Mouse (Mus musculus) bone marrow macrophage, adult 2 months (primary cell): ENCODE measurements around the gene Tmem175. TPM values are rescaled to one million over a fixed set of nuclear protein-coding genes. Genes with fewer than 3 reads are reported as not detected.

ENCODE experiments used
- H3K27ac ChIP-seq: 2 replicates; pipeline ENCODE4 v1.5.1; 2012; ENCODE audit warnings: low read depth, low read length; ENCODE audit not compliant: insufficient read depth
- H3K4me1 ChIP-seq: 2 replicates; pipeline ENCODE4 v1.6.1; 2012; ENCODE audit warnings: low read length; ENCODE audit not compliant: control insufficient read depth, insufficient read depth
- H3K4me3 ChIP-seq: 2 replicates; pipeline ENCODE4 v1.5.1; 2012; ENCODE audit warnings: mild to moderate bottlenecking, low read length, moderate library complexity; ENCODE audit not compliant: insufficient read depth
- CTCF ChIP-seq: IDR thresholded peaks from 2 replicates; pipeline ENCODE4 v1.5.1; 2012; ENCODE audit warnings: low read depth, mild to moderate bottlenecking, low read length, moderate library complexity
- POLR2A ChIP-seq: IDR thresholded peaks from 2 replicates; pipeline ENCODE4 v1.6.1; 2012; ENCODE audit warnings: mild to moderate bottlenecking, low read depth, low read length, borderline replicate concordance
- polyA plus RNA-seq: library from polyadenylated mRNA; stranded (reverse); fragments of >200 nt; gene quantifications from 2 replicates; pipeline ENCODE4 v1.2.4, GENCODE M21; 2012; ENCODE audit not compliant: missing spikeins, insufficient read depth, insufficient read length

Gene Tmem175
- polyA plus RNA-seq, 1 experiment: 40.7 TPM

DNA sequence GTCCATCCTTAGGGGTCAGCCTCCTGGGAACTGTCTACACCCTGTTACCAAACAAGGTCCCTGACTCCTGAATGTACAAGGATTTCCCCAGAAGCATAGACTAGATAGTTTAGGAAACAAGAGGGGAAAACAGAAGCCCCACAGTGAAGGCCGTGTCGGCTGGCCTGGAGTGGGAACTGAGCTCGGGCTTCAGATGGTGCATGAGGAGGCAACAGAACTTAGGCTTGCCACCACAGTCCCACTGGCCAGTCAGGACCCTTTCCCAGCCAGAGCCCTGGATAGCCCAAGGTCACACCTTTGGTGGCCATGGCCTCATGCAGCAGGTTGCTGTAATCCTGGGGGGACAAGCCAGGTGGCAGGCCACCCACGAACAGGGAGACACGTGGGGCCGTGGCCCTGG lies 23.8 kb downstream of the Tmem175 start:
- Histone ChIP-seq H3K4me3 (no peak overlapping the region), H3K4me1 (no peaks in the 10 kb centered on the region), H3K27ac (no peak overlapping the region)
- TF ChIP-seq POLR2A: no peak
- no peak for TF ChIP-seq CTCF

DNA sequence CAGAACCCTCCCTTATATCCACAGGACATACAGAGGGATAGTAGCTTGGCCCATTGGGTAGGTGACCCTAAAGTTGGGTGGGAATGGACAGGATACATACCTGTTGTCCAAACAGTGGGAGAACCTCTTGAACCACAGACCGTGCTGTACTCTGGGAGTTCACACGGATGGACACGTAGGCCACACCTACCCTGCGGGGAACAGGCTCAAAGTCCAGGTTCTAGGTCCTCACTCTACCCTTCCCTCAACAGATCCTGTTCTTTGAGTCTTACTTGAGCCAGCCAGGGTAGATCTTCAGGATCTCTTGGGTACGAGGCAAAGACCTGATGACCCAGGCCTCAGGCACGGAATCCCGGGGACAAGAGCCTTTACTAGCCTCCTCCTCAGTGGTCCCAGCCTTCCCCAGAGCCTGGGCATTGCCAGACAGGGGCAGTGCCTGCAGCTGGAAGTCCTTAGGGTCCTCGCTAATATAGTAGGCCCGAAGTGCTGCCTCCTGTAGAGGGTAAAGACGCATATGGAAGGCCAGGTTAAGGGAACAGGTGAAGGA lies 24.9 kb downstream of the Tmem175 start:
- Histone ChIP-seq H3K27ac (no peak overlapping the region), H3K4me1 (peaks cover 3% of the 10 kb centered on the region; the same call in 1 of the 2 replicates), H3K4me3 (no peak overlapping the region)
- TF ChIP-seq POLR2A (no peak), CTCF (no peak)

DNA sequence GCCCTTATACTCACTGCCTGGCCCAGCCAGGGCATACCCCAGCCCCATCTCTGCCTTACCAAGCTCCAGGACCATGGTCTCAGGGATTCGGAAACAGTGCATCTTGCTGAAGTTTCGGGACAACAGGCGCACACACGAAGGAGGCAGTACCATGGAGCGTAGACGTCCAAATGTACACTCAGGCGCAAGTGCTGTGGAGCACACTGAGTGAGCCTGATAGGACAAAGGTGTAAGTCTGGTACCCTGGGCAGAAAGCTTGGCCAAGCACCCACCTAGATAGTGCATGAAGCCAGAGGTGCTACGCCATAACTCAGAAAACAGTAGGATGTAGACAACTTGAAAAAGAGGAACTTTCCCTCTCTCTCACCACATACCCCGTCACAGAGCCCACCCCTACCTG lies 25.8 kb downstream of the Tmem175 start:
- H3K27ac ChIP-seq: no peak overlapping the region
- TF ChIP-seq POLR2A (no peak), CTCF (no peak)
- no peak overlapping the region for H3K4me3 ChIP-seq
- H3K4me1 ChIP-seq: peaks cover 6% of the 10 kb centered on the region; the same call in 1 of the 2 replicates

DNA sequence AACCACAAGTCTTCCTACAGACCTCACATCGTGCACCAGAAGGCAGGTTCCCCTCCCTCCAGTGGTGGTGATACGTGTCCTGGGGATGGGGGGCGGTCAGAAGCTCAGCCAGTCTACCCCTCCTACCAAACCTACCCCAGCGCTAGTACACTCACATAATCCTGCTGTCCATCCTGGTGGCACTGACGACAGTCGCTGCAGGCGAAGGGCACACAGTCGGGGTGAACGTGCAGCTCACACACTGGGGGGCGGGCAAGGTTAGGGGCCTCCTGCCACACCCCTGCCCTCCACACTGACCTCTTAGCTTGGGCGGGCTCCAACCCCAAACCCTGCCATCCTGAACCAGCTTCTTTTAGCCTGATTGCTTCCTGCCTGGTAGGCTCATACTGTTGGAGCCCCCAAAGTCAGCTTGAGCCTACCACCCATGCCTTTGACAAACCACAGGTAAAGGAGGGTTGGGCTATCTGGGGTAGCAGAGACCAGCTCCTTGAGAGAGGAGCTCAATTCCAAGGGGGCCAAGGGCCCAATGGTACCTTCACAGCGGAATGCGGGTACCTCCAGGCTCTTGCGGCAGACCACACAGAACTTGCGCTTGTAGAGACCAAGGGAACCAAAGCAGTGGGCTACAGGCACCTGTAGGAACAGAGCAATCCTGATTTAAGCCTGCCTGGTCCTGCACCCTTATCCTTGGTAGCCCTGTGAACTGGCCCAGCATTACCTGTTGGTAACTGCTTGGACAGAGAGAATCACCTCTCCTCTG lies 26.5 kb downstream of the Tmem175 start:
- peaks cover 10% of the 10 kb centered on the region for H3K4me1 ChIP-seq
- no peak overlapping the region for H3K27ac ChIP-seq
- no peak for TF ChIP-seq POLR2A
- TF ChIP-seq CTCF: no peak
- H3K4me3 ChIP-seq: no peak overlapping the region

DNA sequence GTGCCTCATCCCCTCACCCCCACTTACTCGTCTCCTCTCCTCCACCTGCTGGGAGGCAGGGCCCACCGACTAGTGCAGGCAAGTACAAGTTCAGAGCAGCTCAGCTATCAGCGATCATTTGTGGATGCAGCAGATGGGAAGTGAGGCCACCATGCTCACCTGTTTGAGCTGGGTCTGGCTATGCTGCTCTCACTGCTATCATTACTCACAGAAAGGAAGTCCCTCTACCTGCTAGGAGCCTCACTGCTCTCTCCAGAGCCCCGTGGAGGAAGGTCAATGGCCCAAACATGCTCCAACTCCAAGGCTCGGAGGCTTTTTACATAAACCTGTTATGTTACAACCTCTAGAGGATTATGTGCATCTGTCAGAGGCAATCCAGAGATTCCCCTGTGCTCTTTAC lies 27.8 kb downstream of the Tmem175 start:
- Histone ChIP-seq H3K27ac (no peak overlapping the region), H3K4me1 (peaks cover 10% of the 10 kb centered on the region), H3K4me3 (no peak overlapping the region)
- TF ChIP-seq POLR2A (no peak), CTCF (no peak)

DNA sequence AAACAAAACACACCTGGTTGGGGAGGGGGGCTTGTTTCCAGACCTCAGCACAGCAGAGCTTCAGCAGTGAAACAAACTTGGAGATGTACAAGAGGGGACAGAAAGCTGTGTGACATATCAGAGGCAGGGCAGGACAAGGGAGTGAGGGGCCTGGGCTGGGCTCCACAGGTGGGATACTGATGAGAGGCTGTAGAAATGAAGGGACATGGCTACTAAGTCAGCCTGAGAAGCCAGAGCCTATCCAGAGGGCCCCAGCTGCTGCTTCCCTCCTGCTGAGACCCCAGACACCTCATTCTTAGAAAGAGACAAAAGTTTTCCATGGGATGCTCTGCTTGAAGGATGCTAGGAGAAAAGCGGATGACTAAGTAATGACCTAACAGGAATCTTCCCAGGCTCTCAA lies 29.0 kb downstream of the Tmem175 start:
- H3K27ac ChIP-seq: no peak overlapping the region
- peaks cover 10% of the 10 kb centered on the region for H3K4me1 ChIP-seq
- no peak overlapping the region for H3K4me3 ChIP-seq
- TF ChIP-seq POLR2A: no peak
- no peak for TF ChIP-seq CTCF

DNA sequence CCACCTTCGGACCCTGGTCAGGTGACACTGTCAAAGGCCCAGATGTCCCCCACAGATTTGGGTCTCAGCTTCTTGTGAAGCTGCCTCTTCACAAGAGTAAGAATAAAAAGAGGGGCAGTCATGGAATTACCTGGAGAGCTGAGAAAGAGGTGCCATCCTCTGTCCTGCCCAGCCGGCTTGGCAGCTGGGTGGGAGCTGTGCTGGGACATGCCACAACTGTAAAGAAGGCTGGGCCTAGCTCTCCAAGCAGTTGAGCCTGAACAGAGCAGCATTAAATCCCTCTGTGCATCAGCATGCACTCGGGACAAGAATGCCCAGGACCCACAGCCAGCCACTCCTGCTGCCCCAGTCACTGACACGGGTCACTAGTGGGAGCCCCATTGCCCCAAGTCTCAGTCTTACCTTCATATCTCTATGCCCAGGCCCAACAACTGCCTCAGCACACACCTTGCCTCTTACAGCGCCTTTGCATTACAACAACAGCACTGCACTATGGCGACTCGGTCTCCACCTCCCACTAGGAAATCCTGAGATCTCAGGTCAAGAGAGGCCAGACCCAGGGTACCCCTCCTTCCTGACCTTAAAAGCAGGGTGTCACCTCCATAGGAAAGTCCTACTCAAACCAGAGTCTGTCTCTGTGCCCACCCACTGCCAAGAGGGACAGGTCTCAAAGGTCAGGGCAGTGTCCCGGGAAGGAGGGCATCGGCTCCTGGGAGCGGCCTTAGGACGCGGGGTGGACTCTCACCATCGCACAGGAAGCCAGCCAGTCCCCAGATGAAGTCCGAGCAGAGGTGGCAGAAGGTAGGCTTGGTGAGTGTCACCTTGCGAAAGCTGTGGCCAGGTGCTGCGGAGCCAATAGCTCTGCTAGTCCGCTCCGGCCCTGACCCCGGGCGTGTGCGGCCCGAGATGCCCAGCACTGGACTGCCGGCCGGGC lies 30.4 kb downstream of the Tmem175 start, which contains the start of gene Idua:
TSS of gene Idua (plus strand) at position 634 of the 934 bp plus-strand sequence.
- Histone ChIP-seq H3K4me1 (peaks cover 10% of the 10 kb centered on the region), H3K4me3 (peak within 1 kb of the TSS; percentile 89), H3K27ac (no peak within 1 kb of the TSS)
- TF ChIP-seq CTCF: no peak
- no peak for TF ChIP-seq POLR2A

DNA sequence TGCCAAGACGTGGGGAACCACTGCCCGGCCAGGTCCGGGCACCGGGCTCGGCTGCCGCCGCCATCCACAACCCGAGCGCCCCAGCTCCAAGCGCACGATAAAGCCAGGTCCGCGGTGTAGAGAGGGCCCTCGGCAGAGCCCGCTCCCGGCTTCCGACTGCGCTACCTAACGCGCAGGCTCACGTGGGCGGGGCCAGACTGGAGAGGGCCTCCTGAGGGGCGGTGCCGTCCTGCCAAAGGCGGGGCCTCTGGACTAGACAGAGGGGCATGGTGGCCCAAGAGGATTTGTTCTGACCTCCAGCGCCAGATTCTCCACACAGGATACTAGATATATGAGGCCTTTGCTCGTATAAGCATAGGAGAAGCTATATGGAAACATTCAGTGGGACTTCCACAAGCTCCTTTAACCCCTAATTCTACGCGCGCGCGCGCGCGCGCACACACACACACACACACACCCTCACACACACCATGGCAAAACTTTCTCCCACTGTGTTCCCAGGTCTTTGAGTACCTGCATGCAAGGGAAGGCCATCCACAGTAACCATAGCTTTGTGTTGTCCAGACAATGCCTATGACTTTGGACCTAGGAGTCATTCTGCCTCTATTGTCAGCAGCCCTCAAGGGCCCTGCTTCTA lies 31.2 kb downstream of the Tmem175 start:
- Histone ChIP-seq H3K4me3 (peak overlapping the region; percentile 89), H3K27ac (no peak overlapping the region), H3K4me1 (peaks cover 10% of the 10 kb centered on the region)
- TF ChIP-seq CTCF: no peak
- no peak; the same call in 1 of the 2 replicates for TF ChIP-seq POLR2A

DNA sequence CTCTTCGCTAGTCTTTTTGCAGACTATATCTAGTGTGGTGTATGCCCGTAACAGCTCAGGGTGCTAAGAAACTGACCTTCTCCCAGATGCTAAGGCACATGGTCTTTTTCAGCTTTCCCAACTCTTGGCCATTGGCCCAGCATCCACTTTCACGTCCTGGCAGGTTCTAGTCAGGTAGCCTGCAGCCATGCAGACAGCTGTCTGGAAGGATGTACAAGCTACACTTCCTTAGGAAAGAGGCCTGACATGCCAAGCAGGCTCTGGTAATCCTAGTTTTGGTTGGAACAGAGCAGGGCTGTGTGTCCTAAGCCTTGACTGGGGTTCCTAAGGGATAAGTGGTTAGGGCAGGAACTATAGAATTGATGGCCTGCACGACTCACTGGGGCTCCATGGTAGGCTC lies 33.2 kb downstream of the Tmem175 start:
- Histone ChIP-seq H3K27ac (no peak overlapping the region), H3K4me1 (peaks cover 10% of the 10 kb centered on the region), H3K4me3 (no peak overlapping the region)
- TF ChIP-seq CTCF: no peak
- no peak for TF ChIP-seq POLR2A
